Mouse (Mus musculus) ES-E14 (cell line): Measurements from ENCODE around the gene Ccdc146.

ENCODE experiments used
- CHD2 ChIP-seq: IDR thresholded peaks from 2 replicates; pipeline ENCODE4 v1.6.1; 2014; ENCODE audit warnings: mild to moderate bottlenecking, low read depth, low read length, inconsistent platforms
- HCFC1 ChIP-seq: IDR thresholded peaks from 2 replicates; pipeline ENCODE4 v1.6.1; 2012; ENCODE audit warnings: low read length, inconsistent platforms, borderline replicate concordance; ENCODE audit not compliant: insufficient read depth
- MAFK ChIP-seq: IDR thresholded peaks from 2 replicates; pipeline ENCODE4 v1.6.1; 2014; ENCODE audit warnings: mild to moderate bottlenecking, low read depth, low read length, inconsistent platforms; ENCODE audit not compliant: insufficient read depth
- ZNF384 ChIP-seq: IDR thresholded peaks from 2 replicates; pipeline ENCODE4 v1.6.1; 2012; ENCODE audit warnings: low read depth, low read length, inconsistent platforms

- TF ChIP-seq HCFC1 = no peak
- TF ChIP-seq MAFK = no peak
- no peak for TF ChIP-seq ZNF384
- TF ChIP-seq CHD2 = no peak
These were observed 35.6 kb downstream of the Ccdc146 start for GRCm38 (mm10) chr5:21388855-21389254.
